Mouse (Mus musculus) lung, postnatal 25 days (tissue): ENCODE results near the gene Pole4.

Source experiments
- DNase-seq: peaks from one replicate; pipeline ENCODE4 v3.0.0; 2022; ENCODE audit warnings: low spot score

The Pole4 gene

GRCm38 (mm10) chr6:82613201-82613600 is 92.0 kb downstream of the Pole4 start:
- no peak for DNase-seq

- DNase-seq, result no peak
Measured at GRCm38 (mm10) chr6:82611049-82611448, 94.1 kb downstream of the Pole4 start.

- no peak for DNase-seq
Measured at GRCm38 (mm10) chr6:82609339-82609926, 95.7 kb downstream of the Pole4 start.

GRCm38 (mm10) chr6:82608756-82609155 is 96.4 kb downstream of the Pole4 start:
- no peak for DNase-seq

GRCm38 (mm10) chr6:82604791-82605190 is 100.4 kb downstream of the Pole4 start:
- no peak for DNase-seq

- peak; percentile 16 for DNase-seq
Measured at GRCm38 (mm10) chr6:82603665-82604064, 101.5 kb downstream of the Pole4 start.

GRCm38 (mm10) chr6:82603228-82603627 is 101.9 kb downstream of the Pole4 start:
- no peak for DNase-seq

GRCm38 (mm10) chr6:82595461-82596090 is 109.6 kb downstream of the Pole4 start:
- DNase-seq, result no peak

GRCm38 (mm10) chr6:82589387-82589786 is 115.8 kb downstream of the Pole4 start:
- no peak for DNase-seq

- DNase-seq, result no peak
Measured at GRCm38 (mm10) chr6:82585396-82585795, 119.8 kb downstream of the Pole4 start.

- DNase-seq, result no peak
Measured at GRCm38 (mm10) chr6:82575445-82575844, 129.7 kb downstream of the Pole4 start.
